Mouse (Mus musculus) liver, embryonic 14.5 days (tissue): ENCODE data around the gene Plekhb1. TPM values are rescaled to one million over a fixed set of nuclear protein-coding genes. Genes with fewer than 3 reads are reported as not detected.

ENCODE experiments used
- ATAC-seq: fragments of 200-750 bp; cut with Nextera tagmentation; 2 replicates; pipeline ENCODE4 v1.8.0; 2017; ENCODE audit warnings: moderate number of reproducible peaks, mild to moderate bottlenecking, moderate library complexity; ENCODE audit not compliant: insufficient read depth
- DNase-seq, 3 experiments: peaks; one replicate each; pipeline ENCODE4 v3.0.0-alpha.2; 2012 to 2013; ENCODE audit warnings: low read depth in 3 of 3, low spot score in 3 of 3
- H3K27ac ChIP-seq: fragments of 300-500 bp; sonication (generic); 2 replicates; pipeline ENCODE4 v1.5.1; 2014; ENCODE audit warnings: moderate library complexity, mild to moderate bottlenecking, control low read depth, inconsistent platforms
- H3K27me3 ChIP-seq: fragments of 300-500 bp; sonication (generic); 2 replicates; pipeline ENCODE4 v1.6.1; 2014; ENCODE audit warnings: mild to moderate bottlenecking, low read length, moderate library complexity; ENCODE audit not compliant: control insufficient read depth, insufficient read depth
- H3K36me3 ChIP-seq: fragments of 300-500 bp; sonication (generic); replicated peaks from 2 replicates; pipeline ENCODE4 v1.6.1; 2014; ENCODE audit warnings: low read depth; ENCODE audit not compliant: control insufficient read depth, insufficient read depth
- H3K4me1 ChIP-seq, 2 experiments: fragments of 200-500 bp in 1 of 2; fragments of 300-500 bp in 1 of 2; sonication (generic) in 1 of 2; replicated peaks; 2 replicates each; pipeline ENCODE4 v1.6.1; 2012 to 2014; ENCODE audit warnings: antibody characterized with exemption in 1 of 2, inconsistent platforms in 1 of 2, low read length in 1 of 2; ENCODE audit not compliant: control insufficient read depth in 2 of 2, insufficient read depth in 2 of 2
- H3K4me2 ChIP-seq: fragments of 300-500 bp; sonication (generic); 2 replicates; pipeline ENCODE4 v1.6.1; 2014; ENCODE audit warnings: low read depth, mild to moderate bottlenecking, control low read depth, moderate library complexity
- H3K4me3 ChIP-seq, 2 experiments: fragments of 200-500 bp in 1 of 2; fragments of 300-500 bp in 1 of 2; sonication (generic) in 1 of 2; 2 replicates each; pipeline ENCODE4 v1.5.1; 2012 to 2014; ENCODE audit warnings: low read depth in 2 of 2, low read length in 2 of 2, mild to moderate bottlenecking in 2 of 2, control low read depth in 1 of 2, inconsistent platforms in 1 of 2, moderate library complexity in 1 of 2; ENCODE audit not compliant: insufficient read depth in 1 of 2
- H3K9ac ChIP-seq: fragments of 300-500 bp; sonication (generic); replicated peaks from 2 replicates; pipeline ENCODE4 v1.6.1; 2014; ENCODE audit warnings: mild to moderate bottlenecking, control low read depth, moderate library complexity
- H3K9me3 ChIP-seq: fragments of 300-500 bp; sonication (generic); 2 replicates; pipeline ENCODE4 v1.6.1; 2016; ENCODE audit warnings: low read length, mixed read lengths; ENCODE audit not compliant: control insufficient read depth
- CTCF ChIP-seq: IDR thresholded peaks from 2 replicates; pipeline ENCODE4 v1.5.1; 2016; ENCODE audit warnings: antibody characterized with exemption, low read depth, control low read depth
- EP300 ChIP-seq: IDR thresholded peaks from 2 replicates; pipeline ENCODE4 v1.6.1; 2016; ENCODE audit warnings: antibody characterized with exemption, low read depth
- WGBS: fragments of 180-500 bp; shearing (Covaris S2); extraction: QIAGEN DNeasy Blood & Tissue Kit; methylation state at CpG from one replicate; pipeline ENCODE4 v1.1.7; 2014; ENCODE audit not compliant: insufficient replicate concordance; 5-methylcytosine and 5-hydroxymethylcytosine counted together
- polyA plus RNA-seq, 2 experiments: library from polyadenylated mRNA; depleted of rRNA in 1 of 2; stranded (reverse) in 1 of 2; unstranded in 1 of 2; fragments of >200 nt; fragmentation: Nextera tagmentation in 1 of 2; extraction: Ambion mirVana in 1 of 2; gene quantifications; 2 replicates each; pipeline versions ENCODE4 v1.2.1 to v1.2.3; 2012 to 2014

Plekhb1 gene
- polyA plus RNA-seq, 2 experiments, result 0.24 to 0.42 TPM

- Histone ChIP-seq H3K9me3 (no peaks in the 10 kb centered on the region), H3K27ac (no peak overlapping the region), H3K9ac (no peak overlapping the region), H3K36me3 (no peaks in the 10 kb centered on the region), H3K4me2 (no peak overlapping the region), H3K4me1 (peaks cover 0 to under 1% of the 10 kb centered on the region in 2 experiments; a peak in 2 of 4 replicates), H3K4me3 (no peak overlapping the region), H3K27me3 (no peaks in the 10 kb centered on the region)
- TF ChIP-seq CTCF (no peak), EP300 (no peak)
- WGBS, result 72% methylated on average over 6 of the region's 6 CpGs
- DNase-seq, result no peak
- ATAC-seq, result no peak
Measured at GRCm38 (mm10) chr7:100650421-100650820, 11.8 kb downstream of the Plekhb1 start.

- TF ChIP-seq CTCF, result no peak
- no peak for TF ChIP-seq EP300
- Histone ChIP-seq H3K9me3 (no peaks in the 10 kb centered on the region), H3K27ac (no peak overlapping the region), H3K27me3 (no peaks in the 10 kb centered on the region), H3K4me1 (peaks cover 0 to 4% of the 10 kb centered on the region in 2 experiments; a peak in 2 of 4 replicates), H3K4me3 (no peak overlapping the region), H3K36me3 (no peaks in the 10 kb centered on the region), H3K9ac (no peak overlapping the region), H3K4me2 (no peak overlapping the region)
- WGBS, result 73% methylated on average over 8 of the region's 8 CpGs
- DNase-seq (no peak), ATAC-seq (no peak)
Measured at GRCm38 (mm10) chr7:100649826-100650225, 12.4 kb downstream of the Plekhb1 start.

GRCm38 (mm10) chr7:100649095-100649494 is 13.1 kb downstream of the Plekhb1 start:
- TF ChIP-seq CTCF (no peak), EP300 (no peak)
- H3K27ac ChIP-seq, result no peak overlapping the region
- H3K4me3 ChIP-seq, result no peak overlapping the region
- H3K4me2 ChIP-seq, result no peak overlapping the region
- H3K27me3 ChIP-seq, result no peaks in the 10 kb centered on the region
- no peaks in the 10 kb centered on the region for H3K36me3 ChIP-seq
- 53% methylated on average over 4 of the region's 4 CpGs for WGBS
- no peaks in the 10 kb centered on the region for H3K9me3 ChIP-seq
- no peak for ATAC-seq
- H3K9ac ChIP-seq, result no peak overlapping the region
- DNase-seq, result no peak
- H3K4me1 ChIP-seq, result peaks cover 0 to 4% of the 10 kb centered on the region in 2 experiments; a peak in 2 of 4 replicates

GRCm38 (mm10) chr7:100645147-100645546 is 17.1 kb downstream of the Plekhb1 start:
- 19% methylated on average over 3 of the region's 3 CpGs for WGBS
- DNase-seq (peak; percentile 42 to 51 (median 42)), ATAC-seq (peak; percentile 52; the same call in 1 of the 2 replicates)
- Histone ChIP-seq H3K36me3 (peaks cover 3% of the 10 kb centered on the region), H3K4me3 (no peak overlapping the region), H3K4me2 (no peak overlapping the region), H3K9me3 (no peaks in the 10 kb centered on the region), H3K4me1 (peaks cover 0 to 4% of the 10 kb centered on the region in 2 experiments; a peak in 2 of 4 replicates), H3K27me3 (no peaks in the 10 kb centered on the region), H3K9ac (no peak overlapping the region), H3K27ac (no peak overlapping the region)
- TF ChIP-seq CTCF (peak; percentile 84), EP300 (no peak)

- peaks cover 3% of the 10 kb centered on the region for H3K36me3 ChIP-seq
- ATAC-seq (no peak), DNase-seq (no peak)
- TF ChIP-seq EP300 (no peak), CTCF (no peak)
- H3K4me2 ChIP-seq, result no peak overlapping the region
- no peak overlapping the region for H3K9ac ChIP-seq
- peaks cover 0 to 4% of the 10 kb centered on the region in 2 experiments; a peak in 2 of 4 replicates for H3K4me1 ChIP-seq
- H3K27me3 ChIP-seq, result no peaks in the 10 kb centered on the region
- H3K27ac ChIP-seq, result no peak overlapping the region
- H3K9me3 ChIP-seq, result no peaks in the 10 kb centered on the region
- no peak overlapping the region for H3K4me3 ChIP-seq
- WGBS, result 76% methylated on average over 4 of the region's 4 CpGs
Measured at GRCm38 (mm10) chr7:100642413-100642812, 19.8 kb downstream of the Plekhb1 start.
